Mouse (Mus musculus): ENCODE measurements around the gene Ankrd45.
"Not testable (repeated sequence)": the region's sequence is repeated elsewhere in the genome, so short reads cannot be mapped to it uniquely, and the experiment has no call there.

The Ankrd45 gene

GRCm38 (mm10) chr1:161183677-161184076, 41.2 kb downstream of the Ankrd45 start:
- DNase-seq (ENCODE audit: extremely low read depth, low read depth), result no peak

DNA sequence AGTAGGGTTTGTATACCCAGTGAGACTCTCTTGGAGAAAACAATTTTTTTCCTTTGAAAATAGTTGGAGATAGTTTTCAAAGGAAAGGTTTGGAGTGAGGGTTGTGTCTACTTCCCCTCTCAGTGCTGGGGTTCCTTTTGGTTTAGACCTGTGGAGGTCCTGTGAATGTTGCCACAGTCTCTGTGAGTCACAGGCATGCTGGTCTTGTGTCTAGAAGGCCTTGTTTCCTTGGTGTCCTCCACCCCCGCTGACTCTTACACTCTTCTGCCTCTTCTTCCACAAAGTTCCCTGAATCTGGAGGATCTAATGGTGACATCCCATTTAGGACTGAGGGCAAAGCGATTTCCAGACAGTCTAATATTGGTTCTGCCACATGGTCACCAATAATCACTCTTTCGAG, 42.9 kb downstream of the Ankrd45 start:
- DNase-seq (ENCODE audit: extremely low read depth, low read depth), result no peak

- DNase-seq (ENCODE audit: extremely low read depth, low read depth), result no peak
These were observed 47.9 kb downstream of the Ankrd45 start for GRCm38 (mm10) chr1:161190253-161190910.

DNA sequence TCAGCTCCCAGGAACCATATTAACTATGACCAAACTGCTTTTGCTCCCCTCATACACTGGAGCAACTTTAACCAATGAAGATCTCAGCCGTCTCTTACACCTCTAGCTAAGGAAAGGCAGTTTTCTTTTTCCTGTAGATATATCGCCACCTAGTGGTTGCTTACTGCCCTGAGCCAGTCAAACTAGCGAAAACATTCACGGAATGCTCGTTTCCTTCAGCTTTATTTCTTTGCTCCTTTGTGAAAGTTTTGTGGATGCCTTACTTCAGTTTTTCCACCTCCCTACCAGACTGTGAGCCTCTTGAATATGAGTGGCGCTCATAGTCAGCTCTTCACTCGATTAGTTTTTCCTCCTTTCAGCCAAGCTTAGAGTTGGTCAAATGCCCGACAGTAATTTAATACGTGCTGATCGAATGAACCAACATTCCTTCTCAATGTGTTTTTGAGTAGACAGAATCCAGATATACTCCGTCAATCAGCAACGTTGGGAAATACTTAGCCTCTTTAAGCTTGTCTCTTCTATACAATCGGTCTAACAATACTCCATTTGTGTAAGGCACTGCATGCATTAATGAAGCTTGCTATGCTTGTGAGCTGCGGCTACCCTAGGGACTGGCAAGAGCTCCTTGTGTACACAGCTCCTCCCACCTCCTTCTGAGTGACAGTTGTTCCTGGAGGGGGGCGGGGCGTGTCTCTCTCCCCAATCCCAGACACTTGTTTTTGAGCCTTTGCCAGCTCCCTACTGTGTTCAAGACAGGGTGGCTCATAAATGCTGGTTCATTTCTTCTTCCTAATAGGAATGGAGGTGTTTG, 53.3 kb downstream of the Ankrd45 start:
- peak; percentile 83 for DNase-seq (ENCODE audit: extremely low read depth, low read depth)

DNA sequence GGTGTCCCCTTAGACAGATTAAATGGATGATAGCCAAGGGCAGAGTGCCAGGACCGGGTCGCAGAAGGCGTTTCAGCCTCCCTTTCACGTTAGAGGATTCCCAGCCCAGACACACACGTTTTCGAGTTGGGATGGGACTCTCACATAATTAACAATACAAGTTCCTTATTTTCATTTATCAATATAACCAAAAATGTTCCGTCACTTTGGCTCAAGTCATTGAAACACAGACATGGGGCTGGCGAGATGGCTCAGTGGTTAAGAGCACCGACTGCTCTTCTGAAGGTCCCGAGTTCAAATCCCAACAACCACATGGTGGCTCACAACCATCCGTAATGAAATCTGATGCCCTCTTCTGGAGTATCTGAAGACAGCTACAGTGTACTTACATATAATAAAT, 53.9 kb downstream of the Ankrd45 start:
- not testable (repeated sequence) for DNase-seq (ENCODE audit: extremely low read depth, low read depth)

DNA sequence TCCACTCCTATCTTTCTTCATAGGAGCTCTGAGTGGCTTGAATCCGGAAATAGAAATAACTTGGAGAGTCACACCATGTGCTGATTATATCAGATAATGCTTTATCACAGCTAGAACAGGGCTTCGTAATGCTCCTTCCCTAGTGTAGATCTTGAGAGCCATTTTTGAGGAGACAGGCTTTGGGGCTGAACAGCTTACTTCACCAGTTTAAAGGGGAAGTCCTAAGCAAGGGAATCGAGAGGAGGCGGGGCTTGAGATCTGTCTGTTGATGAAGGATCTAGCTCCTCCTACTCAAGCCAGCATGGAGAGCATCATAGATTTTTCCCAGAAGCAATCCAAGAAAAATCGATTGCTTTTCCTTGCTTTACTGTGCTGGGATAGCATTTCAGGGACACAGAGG, 57.4 kb downstream of the Ankrd45 start:
- DNase-seq (ENCODE audit: extremely low read depth, low read depth), result no peak

DNA sequence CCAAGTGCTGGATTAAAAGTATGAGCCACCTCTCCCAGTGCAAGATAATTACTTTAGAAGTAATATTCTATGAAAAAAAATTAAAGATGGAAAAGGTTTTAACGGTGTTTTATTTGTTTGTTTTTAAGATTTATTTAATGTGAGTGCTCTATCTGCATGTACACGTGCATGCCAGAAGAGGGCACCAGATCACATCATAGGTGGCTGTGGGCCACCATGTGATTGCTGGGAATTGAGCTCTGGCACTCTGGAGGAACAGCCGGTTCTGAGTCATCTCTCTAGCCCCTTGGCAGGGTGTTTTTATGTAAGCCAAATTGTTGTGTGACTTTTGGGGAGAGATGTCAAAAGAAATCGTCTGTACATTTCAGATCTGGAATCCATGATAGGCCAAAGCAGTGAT, 72.0 kb downstream of the Ankrd45 start:
- DNase-seq (ENCODE audit: extremely low read depth, low read depth), result peak; percentile 33

DNA sequence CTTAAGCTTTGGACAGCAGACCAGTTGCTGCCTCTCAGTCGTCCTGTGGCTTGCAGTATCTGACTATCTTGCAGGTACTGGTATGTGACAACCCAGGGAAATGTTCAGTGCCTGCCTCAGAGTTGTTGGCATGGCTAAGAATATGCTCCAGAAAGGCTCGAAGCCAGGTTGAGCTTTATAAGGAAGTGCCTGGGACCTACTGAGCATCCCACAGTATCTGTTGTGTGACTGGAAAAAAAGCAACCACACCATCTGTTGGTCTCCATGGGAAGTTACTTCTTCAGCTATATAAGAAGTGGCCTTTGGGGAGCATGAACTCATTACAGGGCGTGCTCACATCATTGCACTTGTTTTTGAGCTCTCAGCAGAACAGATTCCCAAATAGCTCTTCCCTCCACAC, 77.3 kb downstream of the Ankrd45 start:
- no peak for DNase-seq (ENCODE audit: extremely low read depth, low read depth)
